Mouse (Mus musculus) splenic B cell, adult 2 months (primary cell): Measurements from ENCODE around the gene Sufu.
A peak's percentile ranks its signal among the peaks of the same experiment; 100 is the strongest.

Experiments
- DNase-seq: peaks from one replicate; pipeline ENCODE4 v3.0.0-alpha.2; 2011; ENCODE audit warnings: low read depth, low spot score
- H3K27me3 ChIP-seq: 2 replicates; pipeline ENCODE4 v1.6.1; 2012; ENCODE audit warnings: mild to moderate bottlenecking, low read length, moderate library complexity, mixed read lengths; ENCODE audit not compliant: control insufficient read depth, poor library complexity, insufficient read depth, severe bottlenecking
- H3K36me3 ChIP-seq: 2 replicates; pipeline ENCODE4 v1.6.1; 2012; ENCODE audit warnings: mild to moderate bottlenecking, low read length, moderate library complexity, mixed read lengths; ENCODE audit not compliant: control insufficient read depth, poor library complexity, insufficient read depth, severe bottlenecking

The Sufu gene

DNA sequence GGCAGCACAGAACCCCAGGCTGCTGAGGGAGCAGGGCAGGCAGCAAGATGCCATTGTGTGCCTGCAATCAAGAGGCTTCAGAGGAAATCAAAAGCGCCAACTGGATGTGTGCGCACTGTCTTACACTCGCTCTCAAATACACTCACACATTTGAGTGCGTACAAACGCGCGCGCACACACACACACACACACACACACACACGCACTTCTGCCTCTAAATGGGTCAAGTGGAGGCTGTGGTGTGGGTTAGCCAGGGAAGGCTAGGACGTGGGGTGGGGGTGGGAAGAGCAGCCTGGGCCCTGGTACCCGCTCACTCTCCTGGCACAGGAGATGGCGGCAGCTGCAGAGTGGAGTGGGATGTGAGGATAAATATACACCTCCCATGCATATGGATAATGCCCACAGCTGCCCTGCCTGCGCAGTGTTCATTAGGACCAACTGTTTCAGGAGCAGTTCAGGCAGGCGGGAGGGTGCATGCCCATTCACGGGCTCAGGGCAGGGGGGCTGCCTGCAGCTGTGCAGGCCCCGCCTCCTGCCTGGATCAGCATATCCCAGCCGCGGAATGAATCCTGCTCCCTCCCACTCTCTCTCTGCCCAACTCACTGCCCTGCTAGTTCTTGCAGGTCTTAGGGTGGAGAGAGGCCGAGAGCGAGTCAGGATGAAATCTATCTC, 126.9 kb downstream of the Sufu start:
- Histone ChIP-seq H3K36me3 (no peaks in the 10 kb centered on the region), H3K27me3 (no peaks in the 10 kb centered on the region)
- DNase-seq = no peak

- no peak for DNase-seq
- Histone ChIP-seq H3K27me3 (no peaks in the 10 kb centered on the region), H3K36me3 (no peaks in the 10 kb centered on the region)
Observed at GRCm38 (mm10) chr19:46524152-46524544, 127.5 kb downstream of the Sufu start.

GRCm38 (mm10) chr19:46524601-46525321, 128.1 kb downstream of the Sufu start:
- no peaks in the 10 kb centered on the region for H3K27me3 ChIP-seq
- no peaks in the 10 kb centered on the region for H3K36me3 ChIP-seq
- DNase-seq = peak; percentile 38

- no peaks in the 10 kb centered on the region for H3K27me3 ChIP-seq
- no peaks in the 10 kb centered on the region for H3K36me3 ChIP-seq
- DNase-seq = no peak
Observed at GRCm38 (mm10) chr19:46525691-46526631, 129.3 kb downstream of the Sufu start.

GRCm38 (mm10) chr19:46527632-46528528, 131.2 kb downstream of the Sufu start:
- Histone ChIP-seq H3K36me3 (no peaks in the 10 kb centered on the region), H3K27me3 (no peaks in the 10 kb centered on the region)
- DNase-seq = no peak

- no peaks in the 10 kb centered on the region for H3K27me3 ChIP-seq
- H3K36me3 ChIP-seq = no peaks in the 10 kb centered on the region
- peak; percentile 70 for DNase-seq
Observed at GRCm38 (mm10) chr19:46528529-46529213, 132.0 kb downstream of the Sufu start.

GRCm38 (mm10) chr19:46529601-46530448, 133.1 kb downstream of the Sufu start:
- Histone ChIP-seq H3K36me3 (no peaks in the 10 kb centered on the region), H3K27me3 (no peaks in the 10 kb centered on the region)
- no peak for DNase-seq

DNA sequence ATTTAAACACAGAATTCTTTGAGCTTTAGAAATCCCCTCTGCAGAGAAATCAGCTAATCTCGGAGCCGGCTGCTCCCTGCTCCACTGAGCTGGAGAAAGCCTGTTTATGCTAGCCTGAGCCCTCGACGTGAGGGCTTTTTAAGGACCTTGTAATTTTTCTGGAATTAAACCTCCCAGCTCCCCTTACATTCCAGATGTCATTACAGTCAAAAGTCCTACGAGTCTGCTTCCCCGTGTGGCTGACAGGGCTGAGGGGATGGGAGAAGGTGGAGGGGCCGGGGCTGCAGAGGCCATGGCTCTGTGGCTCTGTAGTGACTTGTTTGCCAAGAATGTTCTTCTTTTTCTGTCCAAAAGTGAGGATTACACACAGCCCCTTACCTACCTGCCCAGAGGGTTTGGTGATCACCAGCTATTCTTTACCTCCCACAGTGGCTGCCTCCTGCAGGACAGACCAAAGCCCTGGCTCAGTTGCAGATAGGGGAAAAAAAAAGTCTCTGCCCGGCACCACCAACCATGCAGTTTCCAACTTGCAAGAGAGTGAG, 133.8 kb downstream of the Sufu start:
- no peak for DNase-seq
- H3K27me3 ChIP-seq = no peaks in the 10 kb centered on the region
- no peaks in the 10 kb centered on the region for H3K36me3 ChIP-seq

- Histone ChIP-seq H3K27me3 (no peaks in the 10 kb centered on the region), H3K36me3 (no peaks in the 10 kb centered on the region)
- DNase-seq = no peak
Observed at GRCm38 (mm10) chr19:46531071-46532030, 134.7 kb downstream of the Sufu start.

DNA sequence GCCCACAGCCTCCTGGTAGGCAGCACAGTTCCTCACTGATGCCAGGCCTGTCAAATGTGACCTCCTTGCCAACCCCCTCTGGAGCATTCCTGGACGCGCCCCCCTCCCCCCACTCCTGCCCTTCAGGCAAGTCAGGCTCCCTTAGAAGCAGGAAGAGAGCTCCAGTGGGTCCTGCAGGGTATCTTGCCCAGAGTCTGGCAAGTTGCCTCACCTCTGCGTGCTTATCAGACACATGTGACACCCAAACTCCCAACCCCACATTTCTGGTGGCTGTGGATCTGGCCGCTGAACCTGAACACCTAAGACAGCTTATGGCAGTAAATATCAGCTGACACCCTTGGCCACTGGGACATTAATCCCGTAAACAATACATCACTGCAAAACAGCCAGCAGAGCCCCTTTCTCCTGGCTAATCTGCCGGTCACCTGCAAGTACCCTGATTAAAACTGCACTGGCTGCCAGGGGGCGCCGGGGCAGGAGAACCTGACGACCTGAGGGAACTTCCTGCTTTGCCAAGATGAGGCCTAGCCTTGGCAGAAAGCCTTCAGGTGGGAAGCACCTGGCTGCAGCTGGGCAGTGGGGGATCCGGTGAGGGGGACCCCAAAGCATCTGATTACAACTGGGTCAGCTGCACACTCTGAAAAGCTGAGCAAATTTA, 135.5 kb downstream of the Sufu start:
- Histone ChIP-seq H3K36me3 (no peaks in the 10 kb centered on the region), H3K27me3 (no peaks in the 10 kb centered on the region)
- DNase-seq = no peak

DNA sequence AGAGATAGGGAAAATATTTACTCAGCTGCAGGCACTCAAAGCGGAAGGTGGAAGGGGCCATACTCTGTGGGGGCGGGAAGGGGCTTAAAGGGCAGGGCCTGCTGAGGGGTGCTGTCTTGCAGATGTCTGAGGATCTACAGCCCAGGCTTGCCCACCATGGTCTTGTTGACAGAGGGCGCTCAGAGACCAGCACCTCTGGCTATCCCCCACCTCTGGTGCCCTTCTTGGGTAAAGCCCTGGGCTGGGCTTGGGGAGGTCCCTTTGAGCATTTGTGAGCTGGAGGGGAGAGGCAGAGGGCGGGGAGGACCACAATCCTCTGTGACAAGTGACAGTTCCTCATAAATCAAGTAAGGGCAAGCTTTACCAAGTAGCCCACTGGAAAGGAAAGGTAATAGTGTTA, 136.4 kb downstream of the Sufu start:
- H3K27me3 ChIP-seq = no peaks in the 10 kb centered on the region
- no peaks in the 10 kb centered on the region for H3K36me3 ChIP-seq
- no peak for DNase-seq

DNA sequence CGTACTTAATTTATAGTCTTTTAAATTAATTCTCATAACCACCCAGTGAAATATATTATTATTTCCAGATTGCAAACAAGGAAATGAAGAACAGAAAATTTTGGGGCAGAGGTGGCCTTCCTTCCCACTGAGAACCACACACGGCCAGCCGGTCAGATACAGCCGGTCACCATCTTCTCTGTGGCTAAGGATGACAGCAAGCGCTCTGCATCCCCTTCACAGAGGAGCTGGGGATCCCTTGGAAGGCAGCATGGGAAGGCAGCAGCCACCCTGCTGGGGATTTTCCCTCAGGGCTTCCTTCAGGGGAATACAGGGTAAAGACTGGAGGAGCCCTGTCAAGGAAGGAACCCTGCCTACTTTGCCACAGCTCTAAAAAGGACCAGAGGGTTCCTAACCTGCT, 136.8 kb downstream of the Sufu start:
- H3K27me3 ChIP-seq = no peaks in the 10 kb centered on the region
- DNase-seq = no peak
- no peaks in the 10 kb centered on the region for H3K36me3 ChIP-seq
